In the genomic region with DNA sequence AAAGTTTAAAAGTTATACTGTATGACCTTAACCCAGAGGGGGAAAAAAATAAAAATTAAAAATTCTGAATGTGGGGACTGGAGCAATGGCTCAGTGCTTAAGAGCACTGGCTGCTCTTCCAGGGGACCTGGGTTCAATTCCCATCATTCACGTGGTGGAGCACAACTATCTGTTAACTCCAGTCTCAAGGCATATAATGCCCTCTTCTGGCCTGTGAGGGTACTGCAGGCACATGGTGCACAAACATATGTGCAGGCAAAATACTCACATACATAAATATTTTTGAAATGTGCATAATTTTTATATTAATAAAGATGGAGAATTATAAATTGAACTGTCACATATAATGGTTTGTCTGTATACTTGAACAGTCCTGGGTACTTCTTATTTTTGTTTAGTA, we compare ENCODE assay signal across 17 mouse cellular contexts.
DNase-seq lines count a peak whose midpoint lies in the region; ATAC-seq and TF ChIP-seq lines count a peak whose summit lies in the region.
"Had no signal": no experiment of that assay in that cellular context is flagged by ENCODE, and none has a peak within 500 bp of the region (broad histone marks: within the 10 kb centered on the region; RNA-seq: fewer than 3 reads in every experiment).

No protein-coding gene starts in this region.

- no peaks in the 10 kb centered on the region for H3K9me3 ChIP-seq in lung, postnatal 0 days (ENCODE audit: low read length)
- H3K9me3 ChIP-seq in ES-E14 (ENCODE audit: control insufficient read depth, insufficient read depth, low read depth, low read length): no peaks in the 10 kb centered on the region
- H3K9me3 ChIP-seq: forebrain, embryonic 13.5 days; heart, embryonic 15.5 days; limb, embryonic 15.5 days had no signal

- WGBS in lung, postnatal 0 days: 52% methylated on average over 1 of the region's 1 CpGs

- no peak overlapping the region for H3K9ac ChIP-seq in lung, postnatal 0 days (replicated peaks; ENCODE audit: low read depth)
- H3K9ac ChIP-seq in ES-E14 (ENCODE audit: insufficient read depth, low read depth, low read length, poor library complexity, severe bottlenecking): no peak overlapping the region
- H3K9ac ChIP-seq: forebrain, embryonic 13.5 days; heart, embryonic 15.5 days; limb, embryonic 15.5 days had no signal

- no peaks in the 10 kb centered on the region for H3K27me3 ChIP-seq in lung, postnatal 0 days (replicated peaks; ENCODE audit: insufficient read depth, low read length)
- no peaks in the 10 kb centered on the region for H3K27me3 ChIP-seq in splenic B cell, adult 2 months (ENCODE audit: control insufficient read depth, insufficient read depth, low read length, poor library complexity, severe bottlenecking)

- no peaks in the 10 kb centered on the region for H3K4me1 ChIP-seq in lung, postnatal 0 days (ENCODE audit: insufficient read depth, low read depth, low read length)
- H3K4me1 ChIP-seq in ES-E14 (ENCODE audit: control insufficient read depth in 2 of 2, insufficient read depth in 2 of 2, low read length in 2 of 2, poor library complexity in 1 of 2): peaks cover 2 to 9% of the 10 kb centered on the region in 2 experiments; a peak in 3 of 4 replicates
- H3K4me1 ChIP-seq: forebrain, embryonic 13.5 days; heart, embryonic 15.5 days; limb, embryonic 15.5 days had no signal

- peak; percentile 63 for DNase-seq in heart, adult 11 months
- DNase-seq in heart, adult 18-20 months: no peak
- DNase-seq in lung, postnatal 0 days (ENCODE audit: low spot score): no peak
- no peak for DNase-seq in lung, postnatal 25 days (ENCODE audit: low spot score)
- DNase-seq in ES-E14 (ENCODE audit: low read depth, low spot score): no peak
- DNase-seq in splenic B cell, adult 2 months (ENCODE audit: low read depth, low spot score): peak; percentile 8
- no peak for DNase-seq in ovary, postnatal 14 days (ENCODE audit: low spot score)
- DNase-seq in gastrocnemius, postnatal 10 days: no peak
- DNase-seq: cerebellum, adult 18-20 months; gastrocnemius, postnatal 36 days; kidney, adult 18-20 months; lung, postnatal 10 days had no signal

- in situ Hi-C loops in ES-E14 (cut with MboI; ENCODE audit: low sequenced_read_pairs in 2 of 2, unreplicated experiment in 2 of 2): loop anchor here in 1 of 2 experiments (25.0 kb wide), 1 partner anchor 298 kb away; no protein-coding TSS in a partner anchor

- no peak overlapping the region for H3K4me2 ChIP-seq in lung, postnatal 0 days (replicated peaks; ENCODE audit: low read depth, low read length)
- H3K4me2 ChIP-seq: forebrain, embryonic 13.5 days; heart, embryonic 15.5 days; limb, embryonic 15.5 days; midbrain, embryonic 11.5 days had no signal

- no peak for TF ChIP-seq EP300 in lung, postnatal 0 days (IDR thresholded peaks at IDR 0.05)

- no peak overlapping the region for H3K27ac ChIP-seq in lung, postnatal 0 days (ENCODE audit: low read length)
- no peak overlapping the region for H3K27ac ChIP-seq in ES-E14 (ENCODE audit: insufficient read depth, low read depth, low read length, poor library complexity, severe bottlenecking)
- H3K27ac ChIP-seq: forebrain, embryonic 13.5 days; heart, embryonic 15.5 days; limb, embryonic 15.5 days had no signal

- H3K4me3 ChIP-seq in lung, postnatal 0 days (ENCODE audit: low read depth, low read length): no peak overlapping the region
- H3K4me3 ChIP-seq in ES-E14 (ENCODE audit: insufficient read depth in 1 of 2, low read depth in 1 of 2, low read length in 2 of 2, poor library complexity in 1 of 2, severe bottlenecking in 1 of 2): no peak overlapping the region
- H3K4me3 ChIP-seq: forebrain, embryonic 13.5 days; heart, embryonic 15.5 days; limb, embryonic 15.5 days; myocyte had no signal

- ATAC-seq in lung, postnatal 0 days: no peak
- ATAC-seq: forebrain, embryonic 13.5 days had no signal

- peak; percentile 41 for TF ChIP-seq CTCF in lung, postnatal 0 days (IDR thresholded peaks at IDR 0.05)

- H3K36me3 ChIP-seq in lung, postnatal 0 days (ENCODE audit: insufficient read depth, low read length): no peaks in the 10 kb centered on the region
- no peaks in the 10 kb centered on the region for H3K36me3 ChIP-seq in ES-E14 (ENCODE audit: control insufficient read depth, insufficient read depth, low read length, poor library complexity, severe bottlenecking)
- H3K36me3 ChIP-seq in splenic B cell, adult 2 months (ENCODE audit: control insufficient read depth, insufficient read depth, low read length, poor library complexity, severe bottlenecking): no peaks in the 10 kb centered on the region
- H3K36me3 ChIP-seq: heart, embryonic 15.5 days; limb, embryonic 15.5 days had no signal

TF ChIP-seq in ES-E14, 5 proteins besides CTCF, POLR2A, EP300 and RAD21:
- TF ChIP-seq ZC3H11A (IDR thresholded peaks at IDR 0.05; ENCODE audit: borderline replicate concordance, low read depth, low read length) (0 out of 2 replicates have a peak, but pooled peaks have one; percentile 14), CHD2 (IDR thresholded peaks at IDR 0.05; ENCODE audit: low read depth, low read length) (no peak), MAFK (IDR thresholded peaks at IDR 0.05; ENCODE audit: insufficient read depth, low read depth, low read length) (no peak), ZNF384 (IDR thresholded peaks at IDR 0.05; ENCODE audit: low read depth, low read length) (no peak), HCFC1 (IDR thresholded peaks at IDR 0.05; ENCODE audit: borderline replicate concordance, insufficient read depth, low read length) (no peak)

Comparison
In these comparisons a context has a peak if more than half of its experiments do, and no peak if none do; other contexts are left out.
1. DNase-seq: peak in heart, adult 11 months (single experiment) and splenic B cell, adult 2 months (single experiment); none in heart, adult 18-20 months (0 of 2), lung, postnatal 0 days (single experiment), lung, postnatal 25 days (single experiment), ES-E14 (single experiment), ovary, postnatal 14 days (single experiment) and gastrocnemius, postnatal 10 days (single experiment).